Mouse (Mus musculus): ENCODE measurements around the gene Bmf. TPM values are rescaled to one million over a fixed set of nuclear protein-coding genes. Genes with fewer than 3 reads are reported as not detected.
A peak's percentile ranks its signal among the peaks of the same experiment; 100 is the strongest.

The Bmf gene
- polyA plus RNA-seq, 1 experiment from 2014 or later, result 4.4 TPM

- Histone ChIP-seq H3K27ac (ENCODE audit: low read length) (peak overlapping the region; percentile 57; the same call in 1 of the 2 replicates), H3K9me3 (replicated peaks; ENCODE audit: control insufficient read depth, low read length) (no peaks in the 10 kb centered on the region), H3K36me3 (ENCODE audit: control insufficient read depth, insufficient read depth, low read length) (no peaks in the 10 kb centered on the region), H3K4me3 (replicated peaks; ENCODE audit: low read length) (no peak overlapping the region), H3K4me1 (ENCODE audit: control insufficient read depth, insufficient read depth, low read length) (peaks cover 18% of the 10 kb centered on the region), H3K4me2 (ENCODE audit: low read depth, low read length) (peak overlapping the region; percentile 24), H3K27me3 (ENCODE audit: control insufficient read depth, insufficient read depth, low read length) (no peaks in the 10 kb centered on the region), H3K9ac (ENCODE audit: low read length) (peak overlapping the region; percentile 35; the same call in 1 of the 2 replicates)
- ATAC-seq (ENCODE audit: insufficient read depth, low FRiP score), result no peak
- WGBS, result 59% methylated on average over 8 of the region's 8 CpGs
Observed at GRCm38 (mm10) chr2:118509688-118510446, 39.6 kb downstream of the Bmf start.

- H3K9me3 ChIP-seq (replicated peaks; ENCODE audit: control insufficient read depth, low read length), result no peaks in the 10 kb centered on the region
- no peak overlapping the region for H3K4me3 ChIP-seq (replicated peaks; ENCODE audit: low read length)
- H3K27ac ChIP-seq (ENCODE audit: low read length), result no peak overlapping the region
- H3K9ac ChIP-seq (ENCODE audit: low read length), result no peak overlapping the region
- no peak for ATAC-seq (ENCODE audit: insufficient read depth, low FRiP score)
- H3K4me1 ChIP-seq (ENCODE audit: control insufficient read depth, insufficient read depth, low read length), result peaks cover 15% of the 10 kb centered on the region
- no peaks in the 10 kb centered on the region for H3K36me3 ChIP-seq (ENCODE audit: control insufficient read depth, insufficient read depth, low read length)
- H3K27me3 ChIP-seq (ENCODE audit: control insufficient read depth, insufficient read depth, low read length), result no peaks in the 10 kb centered on the region
- H3K4me2 ChIP-seq (ENCODE audit: low read depth, low read length), result no peak overlapping the region
- 89% methylated on average over 7 of the region's 7 CpGs for WGBS
Observed at GRCm38 (mm10) chr2:118507126-118507525, 42.4 kb downstream of the Bmf start.

GRCm38 (mm10) chr2:118500191-118500590 lies 49.3 kb downstream of the Bmf start:
- no peak for ATAC-seq (ENCODE audit: insufficient read depth, low FRiP score)
- H3K9ac ChIP-seq (ENCODE audit: low read length), result no peak overlapping the region
- H3K4me3 ChIP-seq (replicated peaks; ENCODE audit: low read length), result no peak overlapping the region
- peaks cover 9% of the 10 kb centered on the region; the same call in 1 of the 2 replicates for H3K4me1 ChIP-seq (ENCODE audit: control insufficient read depth, insufficient read depth, low read length)
- WGBS, result 85% methylated on average over 2 of the region's 2 CpGs
- H3K4me2 ChIP-seq (ENCODE audit: low read depth, low read length), result no peak overlapping the region
- no peaks in the 10 kb centered on the region for H3K27me3 ChIP-seq (ENCODE audit: control insufficient read depth, insufficient read depth, low read length)
- H3K36me3 ChIP-seq (ENCODE audit: control insufficient read depth, insufficient read depth, low read length), result no peaks in the 10 kb centered on the region
- H3K27ac ChIP-seq (ENCODE audit: low read length), result no peak overlapping the region
- H3K9me3 ChIP-seq (replicated peaks; ENCODE audit: control insufficient read depth, low read length), result no peaks in the 10 kb centered on the region

GRCm38 (mm10) chr2:118499135-118499961 lies 50.1 kb downstream of the Bmf start:
- no peak overlapping the region for H3K9ac ChIP-seq (ENCODE audit: low read length)
- no peaks in the 10 kb centered on the region for H3K36me3 ChIP-seq (ENCODE audit: control insufficient read depth, insufficient read depth, low read length)
- no peak overlapping the region for H3K27ac ChIP-seq (ENCODE audit: low read length)
- ATAC-seq (ENCODE audit: insufficient read depth, low FRiP score), result peak; percentile 62; the same call in 1 of the 2 replicates
- H3K9me3 ChIP-seq (replicated peaks; ENCODE audit: control insufficient read depth, low read length), result no peaks in the 10 kb centered on the region
- 35% methylated on average over 20 of the region's 20 CpGs for WGBS
- H3K4me1 ChIP-seq (ENCODE audit: control insufficient read depth, insufficient read depth, low read length), result peaks cover 9% of the 10 kb centered on the region
- H3K27me3 ChIP-seq (ENCODE audit: control insufficient read depth, insufficient read depth, low read length), result no peaks in the 10 kb centered on the region
- H3K4me2 ChIP-seq (ENCODE audit: low read depth, low read length), result no peak overlapping the region
- H3K4me3 ChIP-seq (replicated peaks; ENCODE audit: low read length), result no peak overlapping the region

GRCm38 (mm10) chr2:118498476-118498875 lies 51.0 kb downstream of the Bmf start:
- no peaks in the 10 kb centered on the region for H3K9me3 ChIP-seq (replicated peaks; ENCODE audit: control insufficient read depth, low read length)
- H3K4me3 ChIP-seq (replicated peaks; ENCODE audit: low read length), result no peak overlapping the region
- H3K4me1 ChIP-seq (ENCODE audit: control insufficient read depth, insufficient read depth, low read length), result peaks cover 9% of the 10 kb centered on the region
- H3K9ac ChIP-seq (ENCODE audit: low read length), result no peak overlapping the region
- 84% methylated on average over 6 of the region's 6 CpGs for WGBS
- H3K36me3 ChIP-seq (ENCODE audit: control insufficient read depth, insufficient read depth, low read length), result no peaks in the 10 kb centered on the region
- no peaks in the 10 kb centered on the region for H3K27me3 ChIP-seq (ENCODE audit: control insufficient read depth, insufficient read depth, low read length)
- ATAC-seq (ENCODE audit: insufficient read depth, low FRiP score), result no peak
- no peak overlapping the region for H3K27ac ChIP-seq (ENCODE audit: low read length)
- H3K4me2 ChIP-seq (ENCODE audit: low read depth, low read length), result no peak overlapping the region

- no peak overlapping the region for H3K4me3 ChIP-seq (replicated peaks; ENCODE audit: low read length)
- peaks cover 9% of the 10 kb centered on the region for H3K4me1 ChIP-seq (ENCODE audit: control insufficient read depth, insufficient read depth, low read length)
- H3K9me3 ChIP-seq (replicated peaks; ENCODE audit: control insufficient read depth, low read length), result no peaks in the 10 kb centered on the region
- no peak for ATAC-seq (ENCODE audit: insufficient read depth, low FRiP score)
- 76% methylated on average over 5 of the region's 5 CpGs for WGBS
- no peak overlapping the region for H3K9ac ChIP-seq (ENCODE audit: low read length)
- no peaks in the 10 kb centered on the region for H3K36me3 ChIP-seq (ENCODE audit: control insufficient read depth, insufficient read depth, low read length)
- no peak overlapping the region for H3K4me2 ChIP-seq (ENCODE audit: low read depth, low read length)
- no peak overlapping the region for H3K27ac ChIP-seq (ENCODE audit: low read length)
- H3K27me3 ChIP-seq (ENCODE audit: control insufficient read depth, insufficient read depth, low read length), result no peaks in the 10 kb centered on the region
Observed at GRCm38 (mm10) chr2:118497890-118498289, 51.6 kb downstream of the Bmf start.

- Histone ChIP-seq H3K27ac (ENCODE audit: low read length) (no peak overlapping the region), H3K27me3 (ENCODE audit: control insufficient read depth, insufficient read depth, low read length) (no peaks in the 10 kb centered on the region), H3K4me3 (replicated peaks; ENCODE audit: low read length) (no peak overlapping the region), H3K9me3 (replicated peaks; ENCODE audit: control insufficient read depth, low read length) (no peaks in the 10 kb centered on the region), H3K36me3 (ENCODE audit: control insufficient read depth, insufficient read depth, low read length) (no peaks in the 10 kb centered on the region), H3K4me1 (ENCODE audit: control insufficient read depth, insufficient read depth, low read length) (peaks cover 19% of the 10 kb centered on the region), H3K9ac (ENCODE audit: low read length) (no peak overlapping the region), H3K4me2 (ENCODE audit: low read depth, low read length) (no peak overlapping the region)
- ATAC-seq (ENCODE audit: insufficient read depth, low FRiP score), result no peak
- 56% methylated on average over 9 of the region's 9 CpGs for WGBS
Observed at GRCm38 (mm10) chr2:118495024-118495423, 54.5 kb downstream of the Bmf start.

- no peaks in the 10 kb centered on the region for H3K9me3 ChIP-seq (replicated peaks; ENCODE audit: control insufficient read depth, low read length)
- no peak overlapping the region for H3K9ac ChIP-seq (ENCODE audit: low read length)
- H3K4me3 ChIP-seq (replicated peaks; ENCODE audit: low read length), result no peak overlapping the region
- H3K4me2 ChIP-seq (ENCODE audit: low read depth, low read length), result no peak overlapping the region
- 79% methylated on average over 4 of the region's 4 CpGs for WGBS
- H3K27ac ChIP-seq (ENCODE audit: low read length), result no peak overlapping the region
- no peaks in the 10 kb centered on the region for H3K36me3 ChIP-seq (ENCODE audit: control insufficient read depth, insufficient read depth, low read length)
- no peaks in the 10 kb centered on the region for H3K27me3 ChIP-seq (ENCODE audit: control insufficient read depth, insufficient read depth, low read length)
- peaks cover 13% of the 10 kb centered on the region for H3K4me1 ChIP-seq (ENCODE audit: control insufficient read depth, insufficient read depth, low read length)
- no peak for ATAC-seq (ENCODE audit: insufficient read depth, low FRiP score)
Observed at GRCm38 (mm10) chr2:118491741-118492395, 57.6 kb downstream of the Bmf start.

All from stomach, embryonic 16.5 days (tissue).